ENCODE assay signal across 31 mouse cellular contexts in the genomic region with DNA sequence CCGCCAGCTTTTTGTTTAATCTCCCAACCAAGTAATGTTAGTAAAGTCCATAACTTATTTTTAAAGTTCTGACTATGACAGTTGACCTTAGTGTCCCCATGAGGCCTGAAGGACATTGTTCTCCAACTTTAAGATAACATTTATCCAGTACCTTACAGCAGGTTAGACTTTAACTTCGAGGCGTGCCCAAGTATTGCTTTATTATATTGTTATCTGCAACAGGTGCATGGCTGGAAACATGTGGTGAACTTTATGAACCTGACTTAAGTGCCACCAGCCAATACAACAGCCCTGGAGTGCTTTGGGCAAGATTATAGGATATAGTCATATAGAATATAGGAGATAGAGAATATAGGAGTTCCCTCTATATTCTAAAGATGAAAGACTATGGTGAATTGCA. TPM values are rescaled to one million over a fixed set of nuclear protein-coding genes. Genes with fewer than 3 reads are reported as not detected.
A peak's percentile ranks its signal among the peaks of the same experiment; 100 is the strongest.
DNase-seq lines count a peak whose midpoint lies in the region; ATAC-seq and TF ChIP-seq lines count a peak whose summit lies in the region.
"Had no signal": no experiment of that assay in that cellular context is flagged by ENCODE, and none has a peak within 500 bp of the region (broad histone marks: within the 10 kb centered on the region; RNA-seq: fewer than 3 reads in every experiment).

No protein-coding gene starts in this region.

- no peak for TF ChIP-seq CTCF in small intestine, adult 2 months (IDR thresholded peaks at IDR 0.05; ENCODE audit: extremely low read depth, insufficient read length, insufficient replicate concordance, low read depth, low read length)
- no peak for TF ChIP-seq CTCF in gastrocnemius, adult 2 months (IDR thresholded peaks at IDR 0.05)

- no peaks in the 10 kb centered on the region for H3K4me1 ChIP-seq in intestine, embryonic 14.5 days (replicated peaks; ENCODE audit: control insufficient read depth, insufficient read depth, low read length)
- peaks cover 13% of the 10 kb centered on the region for H3K4me1 ChIP-seq in intestine, embryonic 16.5 days (ENCODE audit: control insufficient read depth, insufficient read depth, low read length)
- H3K4me1 ChIP-seq in small intestine, adult 2 months (ENCODE audit: control insufficient read depth, insufficient read depth, insufficient read length, low read length): peaks cover 7% of the 10 kb centered on the region
- H3K4me1 ChIP-seq in stomach, embryonic 16.5 days (ENCODE audit: control insufficient read depth, insufficient read depth, low read length): 0 out of 2 replicates have a peak, but pooled peaks cover 4% of the 10 kb centered on the region
- H3K4me1 ChIP-seq: embryonic facial prominence, embryonic 10.5 days; embryonic facial prominence, embryonic 12.5 days; forebrain, embryonic 13.5 days; forebrain, embryonic 15.5 days had no signal

- intact Hi-C loops in gastrocnemius, adult 2 months (cut with DNase I): no loop called here

- TF ChIP-seq POLR2A in small intestine, adult 2 months (IDR thresholded peaks at IDR 0.05; ENCODE audit: low read depth, low read length): no peak

- H3K9ac ChIP-seq in intestine, embryonic 14.5 days (ENCODE audit: low read length): no peak overlapping the region
- H3K9ac ChIP-seq in intestine, embryonic 16.5 days (ENCODE audit: low read depth, low read length): no peak overlapping the region
- H3K9ac ChIP-seq in stomach, embryonic 16.5 days (ENCODE audit: low read length): no peak overlapping the region
- H3K9ac ChIP-seq: embryonic facial prominence, embryonic 12.5 days; forebrain, embryonic 13.5 days; forebrain, embryonic 15.5 days had no signal

- no peak overlapping the region for H3K27ac ChIP-seq in intestine, embryonic 14.5 days (ENCODE audit: low read depth)
- peak overlapping the region; percentile 84 for H3K27ac ChIP-seq in intestine, embryonic 16.5 days (ENCODE audit: low read length)
- H3K27ac ChIP-seq in small intestine, adult 2 months (ENCODE audit: insufficient read depth, low read depth, low read length): peak overlapping the region; percentile 72; the same call in 1 of the 2 replicates
- H3K27ac ChIP-seq in stomach, embryonic 16.5 days (ENCODE audit: low read length): no peak overlapping the region
- no peak overlapping the region for H3K27ac ChIP-seq in gastrocnemius, adult 2 months
- H3K27ac ChIP-seq: embryonic facial prominence, embryonic 10.5 days; embryonic facial prominence, embryonic 12.5 days; forebrain, embryonic 13.5 days; forebrain, embryonic 15.5 days had no signal

- no peaks in the 10 kb centered on the region for H3K27me3 ChIP-seq in intestine, embryonic 14.5 days (replicated peaks; ENCODE audit: control insufficient read depth, insufficient read depth, low read length)
- H3K27me3 ChIP-seq in intestine, embryonic 16.5 days (replicated peaks; ENCODE audit: control insufficient read depth, insufficient read depth, low read length): no peaks in the 10 kb centered on the region
- H3K27me3 ChIP-seq in small intestine, adult 2 months (ENCODE audit: control insufficient read depth, insufficient read depth, low read length): no peaks in the 10 kb centered on the region
- H3K27me3 ChIP-seq in stomach, embryonic 16.5 days (ENCODE audit: control insufficient read depth, insufficient read depth, low read length): no peaks in the 10 kb centered on the region
- H3K27me3 ChIP-seq: CH12.LX; embryonic facial prominence, embryonic 12.5 days; forebrain, embryonic 13.5 days; forebrain, embryonic 15.5 days; Patski had no signal

- no peaks in the 10 kb centered on the region for H3K9me3 ChIP-seq in intestine, embryonic 14.5 days (ENCODE audit: control insufficient read depth, low read length)
- no peaks in the 10 kb centered on the region for H3K9me3 ChIP-seq in intestine, embryonic 16.5 days (ENCODE audit: control insufficient read depth, low read length)
- no peaks in the 10 kb centered on the region for H3K9me3 ChIP-seq in stomach, embryonic 16.5 days (replicated peaks; ENCODE audit: control insufficient read depth, low read length)
- H3K9me3 ChIP-seq: embryonic facial prominence, embryonic 10.5 days; embryonic facial prominence, embryonic 12.5 days; forebrain, embryonic 13.5 days; forebrain, embryonic 15.5 days; G1E had no signal

- no peaks in the 10 kb centered on the region for H3K36me3 ChIP-seq in intestine, embryonic 14.5 days (ENCODE audit: control insufficient read depth, insufficient read depth, low read length)
- no peaks in the 10 kb centered on the region for H3K36me3 ChIP-seq in intestine, embryonic 16.5 days (ENCODE audit: control insufficient read depth, insufficient read depth, low read length)
- H3K36me3 ChIP-seq in small intestine, adult 2 months (ENCODE audit: control insufficient read depth, insufficient read depth, low read length): no peaks in the 10 kb centered on the region
- no peaks in the 10 kb centered on the region for H3K36me3 ChIP-seq in stomach, embryonic 16.5 days (ENCODE audit: control insufficient read depth, insufficient read depth, low read length)
- H3K36me3 ChIP-seq: embryonic facial prominence, embryonic 10.5 days; embryonic facial prominence, embryonic 12.5 days; forebrain, embryonic 15.5 days; G1E had no signal

- no peak overlapping the region for H3K4me3 ChIP-seq in intestine, embryonic 14.5 days (ENCODE audit: low read depth, low read length)
- H3K4me3 ChIP-seq in intestine, embryonic 16.5 days (ENCODE audit: low read length): no peak overlapping the region
- H3K4me3 ChIP-seq in small intestine, adult 2 months (ENCODE audit: low read depth, low read length): no peak overlapping the region
- H3K4me3 ChIP-seq in stomach, embryonic 16.5 days (replicated peaks; ENCODE audit: low read length): no peak overlapping the region
- H3K4me3 ChIP-seq in gastrocnemius, adult 2 months: no peak overlapping the region
- H3K4me3 ChIP-seq: embryonic facial prominence, embryonic 10.5 days; embryonic facial prominence, embryonic 12.5 days; forebrain, embryonic 13.5 days; forebrain, embryonic 15.5 days had no signal

- ATAC-seq in intestine, embryonic 14.5 days (replicated peaks; ENCODE audit: low FRiP score, low TSS enrichment, low read depth): peak; percentile 59
- peak; percentile 92 for ATAC-seq in intestine, embryonic 16.5 days
- peak; percentile 71; the same call in 1 of the 2 replicates for ATAC-seq in stomach, embryonic 16.5 days (ENCODE audit: insufficient read depth, low FRiP score)
- ATAC-seq: activated CD4-positive, CD25-positive, alpha-beta regulatory T cell, adult 4 months; CD4-positive, CD25-positive, alpha-beta regulatory T cell, adult 4 months; forebrain, embryonic 13.5 days; forebrain, embryonic 15.5 days; Patski had no signal

- 78% methylated on average over 3 of the region's 3 CpGs for WGBS in intestine, embryonic 14.5 days
- WGBS in intestine, embryonic 16.5 days: 53% methylated on average over 3 of the region's 3 CpGs
- 37% methylated on average over 3 of the region's 3 CpGs for WGBS in small intestine, adult 2 months
- WGBS in stomach, embryonic 16.5 days: 76% methylated on average over 3 of the region's 3 CpGs

- H3K4me2 ChIP-seq in intestine, embryonic 14.5 days (ENCODE audit: low read length): no peak overlapping the region
- H3K4me2 ChIP-seq in intestine, embryonic 16.5 days (ENCODE audit: low read depth, low read length): no peak overlapping the region
- H3K4me2 ChIP-seq in stomach, embryonic 16.5 days (ENCODE audit: low read depth, low read length): no peak overlapping the region
- H3K4me2 ChIP-seq: embryonic facial prominence, embryonic 12.5 days; forebrain, embryonic 13.5 days; forebrain, embryonic 15.5 days had no signal

- DNase-seq in intestine, embryonic 14.5 days (ENCODE audit: low spot score): no peak
- no peak for DNase-seq in gastrocnemius, adult 2 months
- no peak for DNase-seq in lung, postnatal 4 days
- DNase-seq in layer of hippocampus, adult 11-12 months (ENCODE audit: low spot score): no peak
- no peak for DNase-seq in spleen, adult 12 weeks (ENCODE audit: low spot score)
- DNase-seq: adrenal gland, adult 2 months; adrenal gland, postnatal 10 days; adrenal gland, postnatal 25 days; B cell, adult 2 months; cerebellum, adult 11 months; cerebellum, adult 18-20 months; cerebellum, adult 9-10 months; cerebellum, postnatal 10 days; cerebellum, postnatal 25 days had no signal

RNA-seq across cellular contexts. Expression of a gene that starts 0.7 kb away (rescaled TPM):
- polyA plus RNA-seq in intestine, embryonic 14.5 days (2014; fragmentation: Nextera tagmentation; extraction: Ambion mirVana): 3.4 and 3.7 TPM in 2 replicates
- polyA plus RNA-seq in intestine, embryonic 16.5 days (2015; fragmentation: Nextera tagmentation; extraction: Ambion mirVana): 4.0 and 5.1 TPM in 2 replicates
- 4.1 and 15.3 TPM in 2 replicates for polyA plus RNA-seq in small intestine, adult 2 months (2012; rRNA removed)
- polyA plus RNA-seq in stomach, embryonic 16.5 days (2015; fragmentation: Nextera tagmentation; extraction: Ambion mirVana): 7.6 and 7.9 TPM in 2 replicates
- not detected for total RNA-seq in gastrocnemius, adult 2 months (2021)
- total RNA-seq: adrenal gland, adult 2 months; adrenal gland, postnatal 10 days; adrenal gland, postnatal 25 days; adrenal gland, postnatal 4 days had no signal
- polyA plus RNA-seq: adrenal gland, adult 2 months; cortical plate, adult 2 months; embryonic facial prominence, embryonic 10.5 days; forebrain, embryonic 11.5 days; forebrain, embryonic 13.5 days; forebrain, embryonic 15.5 days; G1E had no signal

RNA-seq across cellular contexts. Expression of a gene that starts 42.3 kb away (rescaled TPM):
- polyA plus RNA-seq in intestine, embryonic 14.5 days (2014; fragmentation: Nextera tagmentation; extraction: Ambion mirVana): 0.22 TPM in 1 of 2 replicates, not detected in the other
- not detected in 2 replicates for polyA plus RNA-seq in intestine, embryonic 16.5 days (2015; fragmentation: Nextera tagmentation; extraction: Ambion mirVana)
- not detected in 2 replicates for polyA plus RNA-seq in small intestine, adult 2 months (2012; rRNA removed)
- 0.22 TPM in 1 of 2 replicates, not detected in the other for polyA plus RNA-seq in stomach, embryonic 16.5 days (2015; fragmentation: Nextera tagmentation; extraction: Ambion mirVana)
- total RNA-seq in gastrocnemius, adult 2 months (2021): not detected
- total RNA-seq: adrenal gland, adult 2 months; adrenal gland, postnatal 10 days; adrenal gland, postnatal 25 days; CH12.LX; G1E had no signal
- polyA plus RNA-seq: adrenal gland, adult 2 months; CD4-positive, CD25-positive, alpha-beta regulatory T cell, adult 4 months; embryonic facial prominence, embryonic 10.5 days; G1E had no signal

RNA-seq across cellular contexts. Expression of a gene that starts 56.5 kb away (rescaled TPM):
- polyA plus RNA-seq in intestine, embryonic 14.5 days (2014; fragmentation: Nextera tagmentation; extraction: Ambion mirVana): not detected in 2 replicates
- not detected in 2 replicates for polyA plus RNA-seq in intestine, embryonic 16.5 days (2015; fragmentation: Nextera tagmentation; extraction: Ambion mirVana)
- 1.3 TPM in 1 of 2 replicates, not detected in the other for polyA plus RNA-seq in small intestine, adult 2 months (2012; rRNA removed)
- polyA plus RNA-seq in stomach, embryonic 16.5 days (2015; fragmentation: Nextera tagmentation; extraction: Ambion mirVana): not detected in 2 replicates
- not detected for total RNA-seq in gastrocnemius, adult 2 months (2021)
- total RNA-seq: adrenal gland, adult 2 months; adrenal gland, postnatal 10 days; adrenal gland, postnatal 25 days; adrenal gland, postnatal 4 days; CH12.LX had no signal
- polyA plus RNA-seq: activated CD4-positive, CD25-positive, alpha-beta regulatory T cell, adult 4 months; adrenal gland, adult 2 months; brain, embryonic 14.5 days; CD4-positive, CD25-positive, alpha-beta regulatory T cell, adult 4 months; cortical plate, adult 2 months; embryonic facial prominence, embryonic 10.5 days; embryonic facial prominence, embryonic 12.5 days; forebrain, embryonic 11.5 days; forebrain, embryonic 13.5 days; forebrain, embryonic 15.5 days; G1E; Patski had no signal

RNA-seq across cellular contexts. Expression of a gene that starts 58.0 kb away (rescaled TPM):
- not detected in 2 replicates for polyA plus RNA-seq in intestine, embryonic 14.5 days (2014; fragmentation: Nextera tagmentation; extraction: Ambion mirVana)
- not detected in 2 replicates for polyA plus RNA-seq in intestine, embryonic 16.5 days (2015; fragmentation: Nextera tagmentation; extraction: Ambion mirVana)
- 0.18 TPM in 1 of 2 replicates, not detected in the other for polyA plus RNA-seq in small intestine, adult 2 months (2012; rRNA removed)
- polyA plus RNA-seq in stomach, embryonic 16.5 days (2015; fragmentation: Nextera tagmentation; extraction: Ambion mirVana): not detected in 2 replicates
- not detected for total RNA-seq in gastrocnemius, adult 2 months (2021)
- total RNA-seq: adrenal gland, adult 2 months; adrenal gland, postnatal 10 days; adrenal gland, postnatal 25 days; adrenal gland, postnatal 4 days; CH12.LX; G1E had no signal
- polyA plus RNA-seq: activated CD4-positive, CD25-positive, alpha-beta regulatory T cell, adult 4 months; adrenal gland, adult 2 months; brain, embryonic 14.5 days; CD4-positive, CD25-positive, alpha-beta regulatory T cell, adult 4 months; cortical plate, adult 2 months; embryonic facial prominence, embryonic 10.5 days; embryonic facial prominence, embryonic 12.5 days; embryonic facial prominence, embryonic 14.5 days; forebrain, embryonic 11.5 days; forebrain, embryonic 13.5 days; forebrain, embryonic 15.5 days; G1E; Patski had no signal

Comparison
In these comparisons a context has a peak if more than half of its experiments do, and no peak if none do; other contexts are left out.
1. H3K27ac ChIP-seq: peak in intestine, embryonic 16.5 days (single experiment) and small intestine, adult 2 months (single experiment); none in intestine, embryonic 14.5 days (single experiment), stomach, embryonic 16.5 days (single experiment) and gastrocnemius, adult 2 months (single experiment).
2. Peak in every context shown above with its lines, with median percentiles within 50 percentile points of each other: ATAC-seq.